8 mouse cellular contexts compared by ENCODE assay signal in the genomic region with DNA sequence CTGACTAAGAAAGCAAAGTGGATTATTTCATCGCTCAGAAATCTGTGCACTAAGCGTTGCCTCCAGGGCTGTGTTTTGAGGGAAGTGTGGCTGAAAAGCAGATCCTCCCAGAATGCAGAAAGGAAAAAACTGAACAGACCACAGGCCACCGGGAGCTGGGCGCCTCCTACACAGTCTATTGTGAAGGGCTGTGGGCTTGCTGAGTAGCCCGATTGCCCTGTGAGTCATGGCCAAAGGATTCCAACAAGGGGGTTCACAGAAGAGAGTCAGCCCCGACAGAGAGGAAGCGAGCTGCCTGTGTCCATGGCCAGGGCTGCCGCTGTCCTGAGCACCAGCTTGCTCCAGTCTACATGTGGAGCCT. TPM values are rescaled to one million over a fixed set of nuclear protein-coding genes. Genes with fewer than 3 reads are reported as not detected.
A peak's percentile ranks its signal among the peaks of the same experiment; 100 is the strongest.
DNase-seq lines count a peak whose midpoint lies in the region; ATAC-seq and TF ChIP-seq lines count a peak whose summit lies in the region.

No protein-coding gene starts in this region.

- no peaks in the 10 kb centered on the region for H3K36me3 ChIP-seq in forebrain, embryonic 14.5 days (ENCODE audit: control insufficient read depth, insufficient read depth, low read length)
- H3K36me3 ChIP-seq in hindbrain, embryonic 13.5 days = no peaks in the 10 kb centered on the region
- no peaks in the 10 kb centered on the region for H3K36me3 ChIP-seq in liver, embryonic 11.5 days (ENCODE audit: control insufficient read depth, insufficient read depth, low read length)
- no peaks in the 10 kb centered on the region for H3K36me3 ChIP-seq in midbrain, embryonic 16.5 days (ENCODE audit: control insufficient read depth, insufficient read depth, low read length)

- WGBS in bone marrow, adult 2 months = 5% methylated on average over 8 of the region's 8 CpGs
- 2% methylated on average over 8 of the region's 8 CpGs for WGBS in forebrain, embryonic 14.5 days
- WGBS in hindbrain, embryonic 13.5 days = 2% methylated on average over 8 of the region's 8 CpGs
- WGBS in liver, embryonic 11.5 days = 12% methylated on average over 8 of the region's 8 CpGs
- WGBS in midbrain, embryonic 16.5 days = 2% methylated on average over 8 of the region's 8 CpGs

- peak overlapping the region; percentile 55 for H3K27ac ChIP-seq in bone marrow, adult 2 months (ENCODE audit: control insufficient read depth, insufficient read depth, low read depth, low read length, poor library complexity)
- peak overlapping the region; percentile 77 for H3K27ac ChIP-seq in forebrain, embryonic 14.5 days (ENCODE audit: low read depth, low read length)
- H3K27ac ChIP-seq in hindbrain, embryonic 13.5 days = peak overlapping the region; percentile 84
- peak overlapping the region; percentile 70 for H3K27ac ChIP-seq in liver, embryonic 11.5 days (ENCODE audit: low read depth, low read length)
- H3K27ac ChIP-seq in midbrain, embryonic 16.5 days (ENCODE audit: low read length) = peak overlapping the region; percentile 51

- peaks cover 8% of the 10 kb centered on the region for H3K4me1 ChIP-seq in bone marrow, adult 2 months (ENCODE audit: control insufficient read depth, insufficient read depth, low read length)
- peaks cover 45% of the 10 kb centered on the region for H3K4me1 ChIP-seq in forebrain, embryonic 14.5 days (ENCODE audit: control insufficient read depth, insufficient read depth, low read length)
- H3K4me1 ChIP-seq in hindbrain, embryonic 13.5 days (replicated peaks) = peaks cover 64% of the 10 kb centered on the region
- peaks cover 45% of the 10 kb centered on the region for H3K4me1 ChIP-seq in liver, embryonic 11.5 days (replicated peaks; ENCODE audit: control insufficient read depth, insufficient read depth, low read length)
- H3K4me1 ChIP-seq in midbrain, embryonic 16.5 days (ENCODE audit: control insufficient read depth, insufficient read depth, low read length) = peaks cover 48% of the 10 kb centered on the region

- peak; percentile 49 for ATAC-seq in forebrain, embryonic 14.5 days
- peak; percentile 37; the same call in 1 of the 2 replicates for ATAC-seq in hindbrain, embryonic 13.5 days (ENCODE audit: low FRiP score)
- ATAC-seq in liver, embryonic 11.5 days (replicated peaks; ENCODE audit: low FRiP score) = 0 out of 2 replicates have a peak, but pooled peaks have one; percentile 14
- ATAC-seq in midbrain, embryonic 16.5 days = peak; percentile 44
- no peak for ATAC-seq in activated CD4-positive, CD25-positive, alpha-beta regulatory T cell, adult 4 months

- DNase-seq in right cerebral cortex, adult 18-20 months = peak; percentile 22
- no peak for DNase-seq in right cerebral cortex, postnatal 25 days
- DNase-seq in forebrain, embryonic 14.5 days (ENCODE audit: low spot score) = peak; percentile 58
- DNase-seq in liver, embryonic 11.5 days (ENCODE audit: low spot score) = no peak

- no peaks in the 10 kb centered on the region for H3K9me3 ChIP-seq in forebrain, embryonic 14.5 days (replicated peaks; ENCODE audit: control insufficient read depth, low read length)
- no peaks in the 10 kb centered on the region for H3K9me3 ChIP-seq in hindbrain, embryonic 13.5 days
- no peaks in the 10 kb centered on the region for H3K9me3 ChIP-seq in liver, embryonic 11.5 days (ENCODE audit: control insufficient read depth, low read length)
- no peaks in the 10 kb centered on the region for H3K9me3 ChIP-seq in midbrain, embryonic 16.5 days (replicated peaks; ENCODE audit: control insufficient read depth, low read length, poor library complexity, severe bottlenecking)

- no peaks in the 10 kb centered on the region for H3K27me3 ChIP-seq in forebrain, embryonic 14.5 days (replicated peaks; ENCODE audit: control insufficient read depth, insufficient read depth, low read length)
- H3K27me3 ChIP-seq in hindbrain, embryonic 13.5 days = no peaks in the 10 kb centered on the region
- no peaks in the 10 kb centered on the region for H3K27me3 ChIP-seq in liver, embryonic 11.5 days (replicated peaks; ENCODE audit: control insufficient read depth, insufficient read depth, low read length)
- H3K27me3 ChIP-seq in midbrain, embryonic 16.5 days (ENCODE audit: control insufficient read depth, insufficient read depth, low read depth, low read length) = no peaks in the 10 kb centered on the region

- no peak for TF ChIP-seq POLR2A in bone marrow, adult 2 months (IDR thresholded peaks at IDR 0.05; ENCODE audit: borderline replicate concordance, control insufficient read depth, low read depth, low read length)

- peak overlapping the region; percentile 59 for H3K9ac ChIP-seq in forebrain, embryonic 14.5 days (ENCODE audit: low read length)
- H3K9ac ChIP-seq in hindbrain, embryonic 13.5 days = peak overlapping the region; percentile 66
- H3K9ac ChIP-seq in liver, embryonic 11.5 days (ENCODE audit: low read depth, low read length) = peak overlapping the region; percentile 55; the same call in 1 of the 2 replicates
- peak overlapping the region; percentile 30 for H3K9ac ChIP-seq in midbrain, embryonic 16.5 days (ENCODE audit: low read depth, low read length)

- no peak overlapping the region for H3K4me3 ChIP-seq in bone marrow, adult 2 months (replicated peaks; ENCODE audit: control insufficient read depth, low read depth, low read length)
- no peak overlapping the region for H3K4me3 ChIP-seq in forebrain, embryonic 14.5 days (ENCODE audit: low read depth, low read length)
- H3K4me3 ChIP-seq in hindbrain, embryonic 13.5 days = 0 out of 2 replicates have a peak overlapping the region, but pooled peaks have one; percentile 4
- peak overlapping the region; percentile 41 for H3K4me3 ChIP-seq in liver, embryonic 11.5 days (ENCODE audit: low read depth, low read length)
- no peak overlapping the region for H3K4me3 ChIP-seq in midbrain, embryonic 16.5 days (ENCODE audit: low read depth, low read length)

- TF ChIP-seq CTCF in bone marrow, adult 2 months (IDR thresholded peaks at IDR 0.05; ENCODE audit: control insufficient read depth, insufficient read depth, low read length) = no peak

- peak overlapping the region; percentile 36 for H3K4me2 ChIP-seq in forebrain, embryonic 14.5 days (ENCODE audit: low read length)
- H3K4me2 ChIP-seq in hindbrain, embryonic 13.5 days = peak overlapping the region; percentile 44
- peak overlapping the region; percentile 77 for H3K4me2 ChIP-seq in liver, embryonic 11.5 days
- H3K4me2 ChIP-seq in midbrain, embryonic 16.5 days (ENCODE audit: low read length) = peak overlapping the region; percentile 33

RNA-seq across cellular contexts. Expression of a gene that starts 12.4 kb away (rescaled TPM):
- 36.4 and 57.6 TPM in 2 replicates for polyA plus RNA-seq in bone marrow, adult 2 months (2011; ENCODE audit: insufficient read depth, insufficient read length, low replicate concordance, missing spikeins)
- 21.9 and 26.0 TPM in 2 replicates for polyA plus RNA-seq in forebrain, embryonic 14.5 days (2014; fragmentation: Nextera tagmentation; extraction: Ambion mirVana)
- 28.5 and 29.4 TPM in 2 replicates for polyA plus RNA-seq in hindbrain, embryonic 13.5 days (2015; fragmentation: Nextera tagmentation; extraction: Ambion mirVana)
- polyA plus RNA-seq in liver, embryonic 11.5 days (2014; fragmentation: Nextera tagmentation; extraction: Ambion mirVana) = 3.7 and 4.8 TPM in 2 replicates
- 18.8 and 20.8 TPM in 2 replicates for polyA plus RNA-seq in midbrain, embryonic 16.5 days (2015; fragmentation: Nextera tagmentation; extraction: Ambion mirVana)
- 10 to 100 TPM; 11.8 to 17.2 TPM for polyA plus RNA-seq in activated CD4-positive, CD25-positive, alpha-beta regulatory T cell, adult 4 months (2017; shearing (Covaris generic))

Comparison
In these comparisons a context has a peak if more than half of its experiments do, and no peak if none do; other contexts are left out.
1. DNase-seq: peak in right cerebral cortex, adult 18-20 months (single experiment) and forebrain, embryonic 14.5 days (single experiment); none in right cerebral cortex, postnatal 25 days (single experiment) and liver, embryonic 11.5 days (single experiment).
2. H3K4me3 ChIP-seq: peak in hindbrain, embryonic 13.5 days (single experiment) and liver, embryonic 11.5 days (single experiment); none in bone marrow, adult 2 months (single experiment), forebrain, embryonic 14.5 days (single experiment) and midbrain, embryonic 16.5 days (single experiment).
3. Peak in every context shown above with its lines, with median percentiles within 50 percentile points of each other: H3K27ac ChIP-seq, H3K4me2 ChIP-seq and H3K9ac ChIP-seq.